Mouse (Mus musculus) midbrain, embryonic 13.5 days (tissue): Measurements from ENCODE around the gene Tgm1. TPM values are rescaled to one million over a fixed set of nuclear protein-coding genes. Genes with fewer than 3 reads are reported as not detected.

Experiments used
- ATAC-seq: fragments of 200-750 bp; cut with Nextera tagmentation; 2 replicates; pipeline ENCODE4 v1.8.0; 2017; ENCODE audit warnings: mild to moderate bottlenecking, moderate TSS enrichment, moderate library complexity
- H3K27ac ChIP-seq: fragments of 300-500 bp; sonication (generic); 2 replicates; pipeline ENCODE4 v1.5.1; 2015; ENCODE audit warnings: inconsistent platforms, mild to moderate bottlenecking, moderate library complexity
- H3K27me3 ChIP-seq: fragments of 300-500 bp; sonication (generic); 2 replicates; pipeline ENCODE4 v1.6.1; 2015; ENCODE audit warnings: mild to moderate bottlenecking, inconsistent platforms
- H3K36me3 ChIP-seq: fragments of 300-500 bp; sonication (generic); 2 replicates; pipeline ENCODE4 v1.6.1; 2015; ENCODE audit warnings: mild to moderate bottlenecking, inconsistent platforms
- H3K4me1 ChIP-seq: fragments of 300-500 bp; sonication (generic); replicated peaks from 2 replicates; pipeline ENCODE4 v1.6.1; 2015; ENCODE audit warnings: inconsistent platforms
- H3K4me2 ChIP-seq: fragments of 300-500 bp; sonication (generic); replicated peaks from 2 replicates; pipeline ENCODE4 v1.6.1; 2015; ENCODE audit warnings: moderate library complexity, mild to moderate bottlenecking, inconsistent platforms
- H3K4me3 ChIP-seq: fragments of 300-500 bp; sonication (generic); replicated peaks from 2 replicates; pipeline ENCODE4 v1.5.1; 2015; ENCODE audit warnings: mild to moderate bottlenecking, inconsistent platforms
- H3K9ac ChIP-seq: fragments of 300-500 bp; sonication (generic); replicated peaks from 2 replicates; pipeline ENCODE4 v1.6.1; 2015; ENCODE audit warnings: mild to moderate bottlenecking, inconsistent platforms
- H3K9me3 ChIP-seq: fragments of 300-500 bp; sonication (generic); 2 replicates; pipeline ENCODE4 v1.6.1; 2016; ENCODE audit warnings: mild to moderate bottlenecking, inconsistent platforms
- WGBS: fragments of 180-500 bp; shearing (Covaris S2); methylation state at CpG from one replicate; pipeline ENCODE4 v1.1.7; 2015; 5-methylcytosine and 5-hydroxymethylcytosine counted together
- polyA plus RNA-seq: library from polyadenylated mRNA; unstranded; fragments of >200 nt; fragmentation: Nextera tagmentation; extraction: Ambion mirVana; gene quantifications from 2 replicates; pipeline ENCODE4 v1.2.1, GENCODE M21; 2015

The Tgm1 gene
- polyA plus RNA-seq, 1 experiment from 2014 or later: 0.32 TPM

DNA sequence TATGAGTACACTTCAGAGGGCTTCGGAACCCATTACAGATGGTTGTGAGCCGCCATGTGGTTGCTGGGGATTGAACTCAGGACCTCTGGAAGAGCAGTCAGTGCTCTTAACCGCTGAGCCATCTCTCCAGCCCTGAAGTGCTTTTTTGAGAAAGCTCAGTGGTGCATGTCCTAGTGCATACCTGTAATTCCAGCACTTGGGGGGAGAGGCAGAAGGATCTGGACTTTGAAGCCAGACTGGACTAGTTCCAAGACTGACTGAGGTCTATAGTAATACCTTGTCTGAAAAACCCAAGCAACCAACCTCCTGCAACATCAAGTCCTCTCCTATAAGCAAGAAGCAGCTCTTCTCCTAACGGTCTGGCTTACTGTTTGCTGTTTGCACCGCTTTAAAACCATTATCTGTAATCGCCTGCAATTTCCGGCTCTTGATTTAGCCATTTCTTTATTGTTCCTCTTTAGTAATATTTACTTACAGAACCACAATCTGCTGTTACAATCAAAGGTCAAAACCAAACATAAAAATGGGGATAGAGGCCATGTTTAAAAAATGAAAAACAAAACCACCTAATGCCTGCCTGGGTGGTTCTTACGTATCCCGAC lies 23.5 kb upstream of the Tgm1 start:
- ATAC-seq: no peak
- Histone ChIP-seq H3K27me3 (no peaks in the 10 kb centered on the region), H3K4me1 (no peaks in the 10 kb centered on the region), H3K9me3 (no peaks in the 10 kb centered on the region), H3K9ac (no peak overlapping the region), H3K27ac (no peak overlapping the region), H3K4me2 (no peak overlapping the region), H3K4me3 (no peak overlapping the region), H3K36me3 (peaks cover 30% of the 10 kb centered on the region)
- WGBS: 88% methylated on average over 9 of the region's 9 CpGs

DNA sequence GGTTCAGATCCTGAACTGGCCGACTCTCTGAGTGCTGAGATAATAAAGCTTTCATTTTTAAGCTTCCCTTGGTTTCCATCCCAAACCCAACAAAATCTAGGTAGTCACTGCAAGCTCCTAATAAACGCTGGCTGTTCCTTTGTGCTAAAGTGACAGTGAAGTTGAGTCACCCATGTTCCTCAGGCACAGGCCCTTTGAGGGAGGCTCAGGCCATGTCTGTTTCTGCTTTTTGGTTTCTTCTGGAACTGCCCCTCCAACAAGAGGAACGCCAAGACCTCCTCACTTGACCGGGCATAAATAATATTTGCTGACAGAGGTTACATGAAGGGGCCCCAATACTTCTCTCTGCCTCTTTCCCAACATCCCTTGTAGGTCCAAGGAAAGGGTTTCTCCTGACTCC lies 22.0 kb upstream of the Tgm1 start:
- Histone ChIP-seq H3K9me3 (no peaks in the 10 kb centered on the region), H3K4me2 (no peak overlapping the region), H3K4me3 (no peak overlapping the region), H3K9ac (no peak overlapping the region), H3K36me3 (peaks cover 26% of the 10 kb centered on the region), H3K27me3 (0 out of 2 replicates have a peak, but pooled peaks cover 3% of the 10 kb centered on the region), H3K27ac (no peak overlapping the region), H3K4me1 (no peaks in the 10 kb centered on the region)
- 83% methylated on average over 4 of the region's 4 CpGs for WGBS
- ATAC-seq: no peak

- H3K9me3 ChIP-seq: no peaks in the 10 kb centered on the region
- H3K9ac ChIP-seq: no peak overlapping the region
- no peaks in the 10 kb centered on the region for H3K4me1 ChIP-seq
- no peak for ATAC-seq
- H3K36me3 ChIP-seq: peaks cover 22% of the 10 kb centered on the region
- WGBS: 76% methylated on average over 3 of the region's 3 CpGs
- 0 out of 2 replicates have a peak, but pooled peaks cover 3% of the 10 kb centered on the region for H3K27me3 ChIP-seq
- no peak overlapping the region for H3K4me2 ChIP-seq
- no peak overlapping the region for H3K4me3 ChIP-seq
- H3K27ac ChIP-seq: no peak overlapping the region
Observed at GRCm38 (mm10) chr14:55735334-55735733, 21.6 kb upstream of the Tgm1 start.

DNA sequence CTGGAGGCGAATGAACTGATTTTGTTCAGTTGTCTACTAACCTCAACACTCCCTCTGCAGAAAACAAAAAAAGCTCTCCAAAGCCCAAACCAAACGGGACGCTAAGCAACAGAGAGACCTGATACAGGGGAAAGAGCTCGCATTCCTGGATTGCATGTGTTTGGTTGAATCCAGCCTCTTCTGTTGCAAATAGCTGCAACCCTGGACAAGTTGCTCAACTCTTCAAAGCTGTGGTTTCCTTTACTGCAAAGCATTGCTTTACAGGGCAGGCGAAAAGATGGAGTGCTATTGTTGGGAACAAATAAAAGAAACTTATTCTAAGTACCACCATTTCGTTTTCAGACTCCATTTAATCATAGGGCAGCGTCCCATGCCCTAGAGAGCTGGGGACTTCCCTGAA lies 21.1 kb upstream of the Tgm1 start:
- Histone ChIP-seq H3K4me1 (no peaks in the 10 kb centered on the region), H3K27ac (no peak overlapping the region), H3K27me3 (0 out of 2 replicates have a peak, but pooled peaks cover 3% of the 10 kb centered on the region), H3K9ac (no peak overlapping the region), H3K4me3 (no peak overlapping the region), H3K4me2 (no peak overlapping the region), H3K36me3 (peaks cover 17% of the 10 kb centered on the region), H3K9me3 (no peaks in the 10 kb centered on the region)
- no peak for ATAC-seq
- 74% methylated on average over 7 of the region's 7 CpGs for WGBS

GRCm38 (mm10) chr14:55733889-55734288 lies 20.2 kb upstream of the Tgm1 start:
- WGBS: 80% methylated on average over 10 of the region's 10 CpGs
- Histone ChIP-seq H3K9me3 (no peaks in the 10 kb centered on the region), H3K4me1 (no peaks in the 10 kb centered on the region), H3K9ac (no peak overlapping the region), H3K4me2 (no peak overlapping the region), H3K27ac (no peak overlapping the region), H3K27me3 (0 out of 2 replicates have a peak, but pooled peaks cover 3% of the 10 kb centered on the region), H3K36me3 (peaks cover 7% of the 10 kb centered on the region), H3K4me3 (no peak overlapping the region)
- no peak for ATAC-seq

DNA sequence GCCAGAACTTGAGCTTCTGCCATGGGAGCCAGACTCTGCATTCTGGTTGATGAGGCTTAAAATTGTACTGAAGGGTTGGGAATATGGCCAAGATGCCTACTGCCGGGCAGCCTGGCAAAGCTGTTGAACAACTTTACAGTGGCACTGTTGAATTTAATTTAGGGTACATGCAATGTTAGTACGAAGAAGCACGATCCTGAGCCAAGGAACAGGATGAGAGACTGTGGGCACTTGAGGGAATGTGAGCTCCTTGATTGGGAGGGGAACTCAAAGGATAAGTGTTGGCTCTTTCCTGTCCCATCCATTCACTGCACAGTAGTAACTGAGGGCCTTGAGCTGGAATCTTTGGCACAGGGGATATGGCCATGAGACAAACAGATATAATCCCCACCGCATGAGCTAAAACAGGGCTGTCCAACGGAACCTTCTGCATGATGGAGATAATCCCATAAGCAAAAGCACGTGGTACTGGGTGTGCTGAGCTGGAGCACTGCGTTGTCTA lies 16.9 kb upstream of the Tgm1 start:
- Histone ChIP-seq H3K36me3 (no peaks in the 10 kb centered on the region), H3K4me2 (no peak overlapping the region), H3K9ac (no peak overlapping the region), H3K4me3 (no peak overlapping the region), H3K27me3 (0 out of 2 replicates have a peak, but pooled peaks cover 3% of the 10 kb centered on the region), H3K4me1 (no peaks in the 10 kb centered on the region), H3K9me3 (no peaks in the 10 kb centered on the region), H3K27ac (no peak overlapping the region)
- no peak for ATAC-seq
- WGBS: 81% methylated on average over 7 of the region's 7 CpGs

- Histone ChIP-seq H3K9ac (no peak overlapping the region), H3K27ac (no peak overlapping the region), H3K4me3 (no peak overlapping the region), H3K27me3 (0 out of 2 replicates have a peak, but pooled peaks cover 3% of the 10 kb centered on the region), H3K9me3 (no peaks in the 10 kb centered on the region), H3K4me2 (no peak overlapping the region), H3K36me3 (no peaks in the 10 kb centered on the region), H3K4me1 (no peaks in the 10 kb centered on the region)
- 73% methylated on average over 7 of the region's 7 CpGs for whole genome bisulfite sequencing
- no peak for ATAC-seq
Observed at GRCm38 (mm10) chr14:55730116-55730515, 16.4 kb upstream of the Tgm1 start.

- H3K27ac ChIP-seq: no peak overlapping the region
- 0 out of 2 replicates have a peak, but pooled peaks cover 3% of the 10 kb centered on the region for H3K27me3 ChIP-seq
- no peaks in the 10 kb centered on the region for H3K9me3 ChIP-seq
- no peak overlapping the region for H3K4me3 ChIP-seq
- H3K9ac ChIP-seq: no peak overlapping the region
- WGBS: 81% methylated on average over 8 of the region's 8 CpGs
- H3K4me1 ChIP-seq: no peaks in the 10 kb centered on the region
- H3K36me3 ChIP-seq: no peaks in the 10 kb centered on the region
- no peak for ATAC-seq
- H3K4me2 ChIP-seq: no peak overlapping the region
Observed at GRCm38 (mm10) chr14:55727889-55728685, 14.4 kb upstream of the Tgm1 start.

DNA sequence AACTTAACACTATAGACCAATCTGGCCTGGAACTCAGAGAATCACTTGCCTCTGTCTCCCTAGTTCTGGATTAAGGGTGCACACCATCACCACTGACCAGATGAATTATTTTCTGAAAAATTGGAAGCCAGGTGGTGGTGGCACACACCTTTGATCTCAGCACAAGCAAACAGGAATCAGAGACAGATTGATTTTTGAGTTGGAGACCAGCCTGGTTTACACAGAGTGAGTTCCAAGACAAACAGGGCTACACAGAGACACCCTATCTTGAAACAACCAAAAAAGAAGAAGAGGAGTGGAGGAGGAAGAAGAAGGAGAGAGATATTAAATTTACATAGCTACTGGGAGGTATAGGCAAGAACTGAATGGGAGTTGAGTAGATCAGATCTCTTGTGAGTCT lies 12.5 kb upstream of the Tgm1 start:
- H3K27me3 ChIP-seq: 0 out of 2 replicates have a peak, but pooled peaks cover 3% of the 10 kb centered on the region
- no peak for ATAC-seq

GRCm38 (mm10) chr14:55724411-55724871 lies 10.7 kb upstream of the Tgm1 start:
- peaks cover 17% of the 10 kb centered on the region for H3K4me1 ChIP-seq
- no peak for ATAC-seq
- no peaks in the 10 kb centered on the region for H3K27me3 ChIP-seq
- H3K9me3 ChIP-seq: no peaks in the 10 kb centered on the region
- no peak overlapping the region for H3K9ac ChIP-seq
- H3K36me3 ChIP-seq: peaks cover 8% of the 10 kb centered on the region; the same call in 1 of the 2 replicates
- WGBS: 65% methylated on average over 8 of the region's 8 CpGs
- no peak overlapping the region for H3K27ac ChIP-seq
- H3K4me3 ChIP-seq: no peak overlapping the region
- no peak overlapping the region for H3K4me2 ChIP-seq

More for the DNA sequence above, 12.5 kb upstream of the Tgm1 start:
- H3K9ac ChIP-seq: no peak overlapping the region
- peaks cover 8% of the 10 kb centered on the region for H3K4me1 ChIP-seq
- no peak overlapping the region for H3K4me2 ChIP-seq
- H3K36me3 ChIP-seq: no peaks in the 10 kb centered on the region
- H3K4me3 ChIP-seq: no peak overlapping the region
- no peaks in the 10 kb centered on the region for H3K9me3 ChIP-seq
- H3K27ac ChIP-seq: no peak overlapping the region

DNA sequence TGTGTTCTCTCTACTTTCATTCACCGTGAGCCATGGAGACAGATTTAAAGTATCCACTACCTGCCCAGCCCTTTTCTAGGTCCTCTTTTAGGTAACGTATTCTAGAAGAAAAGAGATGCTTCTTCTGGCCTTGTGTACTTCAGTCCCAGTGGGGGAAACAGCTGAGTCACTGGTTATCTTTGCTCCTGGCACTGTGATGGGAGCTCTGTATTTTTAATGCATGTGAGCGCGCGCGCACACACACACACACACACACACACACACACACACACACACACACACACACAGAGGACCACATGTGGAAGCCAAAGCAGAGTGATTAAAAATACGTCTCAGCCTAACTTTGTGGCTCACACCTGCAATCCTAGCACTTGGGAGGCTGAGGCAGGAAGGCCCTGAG lies 9.7 kb upstream of the Tgm1 start:
- H3K4me3 ChIP-seq: no peak overlapping the region
- no peak overlapping the region for H3K27ac ChIP-seq
- peaks cover 18% of the 10 kb centered on the region for H3K36me3 ChIP-seq
- H3K9me3 ChIP-seq: no peaks in the 10 kb centered on the region
- H3K9ac ChIP-seq: no peak overlapping the region
- peaks cover 17% of the 10 kb centered on the region for H3K4me1 ChIP-seq
- no peak for ATAC-seq
- H3K4me2 ChIP-seq: no peak overlapping the region
- H3K27me3 ChIP-seq: no peaks in the 10 kb centered on the region
- WGBS: 92% methylated on average over 7 of the region's 7 CpGs

DNA sequence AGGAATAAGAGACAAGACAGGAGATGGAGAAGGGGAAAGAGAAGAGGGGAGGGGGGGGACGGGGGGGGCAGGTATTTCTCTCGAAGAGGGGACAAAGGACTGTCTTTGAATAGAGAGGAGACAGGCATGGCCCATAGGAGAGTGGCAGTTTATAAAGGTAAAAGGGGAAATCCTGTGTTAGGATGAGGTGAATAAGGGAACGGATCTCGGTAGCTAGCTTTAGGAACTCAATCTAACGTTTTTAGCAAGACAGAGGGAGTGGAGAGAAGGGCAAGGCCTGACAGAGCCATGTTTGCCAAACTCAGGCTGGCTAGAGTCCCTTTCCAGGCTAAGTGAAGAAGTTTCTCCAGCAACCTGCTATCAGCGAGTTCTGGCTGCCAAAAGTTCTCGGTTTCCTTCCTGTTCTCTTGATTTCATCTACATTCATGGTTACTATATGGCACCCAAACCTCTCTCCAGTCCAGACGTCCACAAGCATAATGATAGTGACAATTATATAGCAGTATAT lies 8.8 kb upstream of the Tgm1 start:
- Histone ChIP-seq H3K4me2 (peak overlapping the region; percentile 65), H3K27ac (peak overlapping the region; percentile 83), H3K36me3 (peaks cover 27% of the 10 kb centered on the region), H3K9me3 (no peaks in the 10 kb centered on the region), H3K4me1 (peaks cover 17% of the 10 kb centered on the region), H3K27me3 (no peaks in the 10 kb centered on the region), H3K4me3 (peak overlapping the region; percentile 75), H3K9ac (peak overlapping the region; percentile 80)
- ATAC-seq: no peak; the same call in 1 of the 2 replicates
- WGBS: 46% methylated on average over 8 of the region's 8 CpGs
